Mouse (Mus musculus) intestine, embryonic 14.5 days (tissue): ENCODE data around the gene Prss43. TPM values are rescaled to one million over a fixed set of nuclear protein-coding genes. Genes with fewer than 3 reads are reported as not detected.

Experiments
- ATAC-seq: fragments of 200-750 bp; cut with Nextera tagmentation; replicated peaks from 2 replicates; pipeline ENCODE4 v1.8.0; 2017; ENCODE audit warnings: low read depth, moderate number of reproducible peaks, moderate TSS enrichment, moderate library complexity; ENCODE audit not compliant: low FRiP score, low TSS enrichment
- DNase-seq: peaks from one replicate; pipeline ENCODE4 v3.0.0-alpha.2; 2018; ENCODE audit warnings: low spot score
- H3K27ac ChIP-seq: fragments of 300-500 bp; sonication (generic); 2 replicates; pipeline ENCODE4 v1.5.1; 2014; ENCODE audit warnings: low read depth, mild to moderate bottlenecking, control low read depth
- H3K27me3 ChIP-seq: fragments of 300-500 bp; sonication (generic); replicated peaks from 2 replicates; pipeline ENCODE4 v1.6.1; 2014; ENCODE audit warnings: low read length, control low read depth; ENCODE audit not compliant: control insufficient read depth, insufficient read depth
- H3K36me3 ChIP-seq: fragments of 300-500 bp; sonication (generic); 2 replicates; pipeline ENCODE4 v1.6.1; 2014; ENCODE audit warnings: low read length, control low read depth; ENCODE audit not compliant: control insufficient read depth, insufficient read depth
- H3K4me1 ChIP-seq: fragments of 300-500 bp; sonication (generic); replicated peaks from 2 replicates; pipeline ENCODE4 v1.6.1; 2014; ENCODE audit warnings: low read length, control low read depth, mixed read lengths; ENCODE audit not compliant: control insufficient read depth, insufficient read depth
- H3K4me2 ChIP-seq: fragments of 300-500 bp; sonication (generic); 2 replicates; pipeline ENCODE4 v1.6.1; 2014; ENCODE audit warnings: low read length
- H3K4me3 ChIP-seq: fragments of 300-500 bp; sonication (generic); 2 replicates; pipeline ENCODE4 v1.5.1; 2014; ENCODE audit warnings: low read depth, low read length, control low read depth, mixed read lengths
- H3K9ac ChIP-seq: fragments of 300-500 bp; sonication (generic); 2 replicates; pipeline ENCODE4 v1.6.1; 2014; ENCODE audit warnings: mild to moderate bottlenecking, low read length
- H3K9me3 ChIP-seq: fragments of 300-500 bp; sonication (generic); 2 replicates; pipeline ENCODE4 v1.6.1; 2016; ENCODE audit warnings: low read length, control low read depth; ENCODE audit not compliant: control insufficient read depth
- WGBS: fragments of 180-500 bp; shearing (Covaris S2); extraction: QIAGEN DNeasy Blood & Tissue Kit; methylation state at CpG from one replicate; pipeline ENCODE4 v1.1.7; 2014; 5-methylcytosine and 5-hydroxymethylcytosine counted together
- polyA plus RNA-seq: library from polyadenylated mRNA; unstranded; fragments of >200 nt; fragmentation: Nextera tagmentation; extraction: Ambion mirVana; gene quantifications from 2 replicates; pipeline ENCODE4 v1.2.1, GENCODE M21; 2014

Prss43 gene
- not detected in 2 replicates for polyA plus RNA-seq

- Histone ChIP-seq H3K36me3 (no peaks in the 10 kb centered on the region), H3K9ac (no peak within 1 kb of the TSS), H3K27ac (no peak within 1 kb of the TSS), H3K4me1 (no peaks in the 10 kb centered on the region), H3K9me3 (no peaks in the 10 kb centered on the region), H3K4me3 (no peak within 1 kb of the TSS), H3K27me3 (no peaks in the 10 kb centered on the region), H3K4me2 (no peak within 1 kb of the TSS)
- DNase-seq (no peak), ATAC-seq (no peak)
- 84% methylated on average over 3 of the region's 3 CpGs for WGBS
Observed at GRCm38 (mm10) chr9:110826390-110826789, at the start of gene Prss43. Prss43 (plus strand) TSS chr9:110826690.

GRCm38 (mm10) chr9:110778100-110778499 lies 48.4 kb upstream of the Prss43 start:
- Histone ChIP-seq H3K27ac (no peak overlapping the region), H3K36me3 (no peaks in the 10 kb centered on the region), H3K4me3 (no peak overlapping the region), H3K27me3 (no peaks in the 10 kb centered on the region), H3K9me3 (no peaks in the 10 kb centered on the region), H3K4me2 (no peak overlapping the region), H3K4me1 (peaks cover 6% of the 10 kb centered on the region), H3K9ac (no peak overlapping the region)
- no peak for ATAC-seq
- WGBS, result 74% methylated on average over 1 of the region's 1 CpGs
- DNase-seq, result no peak

- Histone ChIP-seq H3K36me3 (no peaks in the 10 kb centered on the region), H3K9me3 (no peaks in the 10 kb centered on the region), H3K4me3 (no peak overlapping the region), H3K9ac (no peak overlapping the region), H3K27ac (no peak overlapping the region), H3K27me3 (no peaks in the 10 kb centered on the region), H3K4me1 (peaks cover 6% of the 10 kb centered on the region), H3K4me2 (no peak overlapping the region)
- ATAC-seq (no peak), DNase-seq (no peak)
- WGBS, result 77% methylated on average over 7 of the region's 7 CpGs
Observed at GRCm38 (mm10) chr9:110778559-110778958, 47.9 kb upstream of the Prss43 start.

- H3K36me3 ChIP-seq, result no peaks in the 10 kb centered on the region
- DNase-seq (no peak), ATAC-seq (no peak)
- H3K4me2 ChIP-seq, result no peak overlapping the region
- no peak overlapping the region for H3K27ac ChIP-seq
- H3K9ac ChIP-seq, result no peak overlapping the region
- peaks cover 6% of the 10 kb centered on the region for H3K4me1 ChIP-seq
- H3K27me3 ChIP-seq, result no peaks in the 10 kb centered on the region
- WGBS, result 59% methylated on average over 5 of the region's 5 CpGs
- H3K9me3 ChIP-seq, result no peaks in the 10 kb centered on the region
- H3K4me3 ChIP-seq, result no peak overlapping the region
Observed at GRCm38 (mm10) chr9:110779242-110779913, 47.1 kb upstream of the Prss43 start.

- H3K4me3 ChIP-seq, result peak overlapping the region; percentile 49
- DNase-seq (peak; percentile 99), ATAC-seq (peak; percentile 94)
- H3K9me3 ChIP-seq, result no peaks in the 10 kb centered on the region
- peak overlapping the region; percentile 77 for H3K4me2 ChIP-seq
- under 1% methylated on average over 43 of the region's 43 CpGs for WGBS
- H3K27me3 ChIP-seq, result no peaks in the 10 kb centered on the region
- H3K4me1 ChIP-seq, result peaks cover 6% of the 10 kb centered on the region
- peak overlapping the region; percentile 51; the same call in 1 of the 2 replicates for H3K27ac ChIP-seq
- H3K36me3 ChIP-seq, result no peaks in the 10 kb centered on the region
- peak overlapping the region; percentile 60 for H3K9ac ChIP-seq
Observed at GRCm38 (mm10) chr9:110781256-110781721, 45.2 kb upstream of the Prss43 start.

DNA sequence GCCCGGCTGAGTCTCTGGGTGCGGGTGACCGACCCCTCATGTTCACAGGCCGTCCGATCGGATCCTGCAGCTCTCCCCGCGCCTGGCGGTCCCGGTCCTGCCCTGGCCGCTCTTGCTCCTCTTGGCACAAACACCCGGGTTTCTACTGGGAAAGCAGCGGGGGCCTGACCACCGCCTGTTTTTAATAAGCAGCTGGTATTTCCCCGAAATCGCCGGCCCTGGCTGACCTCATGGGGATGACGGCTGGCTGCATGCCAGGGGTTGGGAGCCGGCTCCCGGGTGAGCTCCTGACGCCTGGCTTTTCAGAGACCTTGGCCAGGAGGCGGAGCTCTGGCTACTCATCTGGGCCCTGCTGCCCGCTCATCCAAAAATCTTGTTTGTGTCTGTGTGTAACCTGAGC lies 44.8 kb upstream of the Prss43 start:
- no peaks in the 10 kb centered on the region for H3K36me3 ChIP-seq
- peak overlapping the region; percentile 60 for H3K9ac ChIP-seq
- ATAC-seq (peak; percentile 71), DNase-seq (no peak)
- peak overlapping the region; percentile 51; the same call in 1 of the 2 replicates for H3K27ac ChIP-seq
- H3K4me3 ChIP-seq, result peak overlapping the region; percentile 49
- 1% methylated on average over 23 of the region's 23 CpGs for WGBS
- no peaks in the 10 kb centered on the region for H3K9me3 ChIP-seq
- H3K27me3 ChIP-seq, result no peaks in the 10 kb centered on the region
- H3K4me1 ChIP-seq, result peaks cover 6% of the 10 kb centered on the region
- H3K4me2 ChIP-seq, result peak overlapping the region; percentile 77

GRCm38 (mm10) chr9:110783611-110784010 lies 42.9 kb upstream of the Prss43 start:
- H3K4me2 ChIP-seq, result no peak overlapping the region
- H3K4me1 ChIP-seq, result peaks cover 6% of the 10 kb centered on the region
- no peak overlapping the region for H3K4me3 ChIP-seq
- no peaks in the 10 kb centered on the region for H3K36me3 ChIP-seq
- DNase-seq (no peak), ATAC-seq (no peak)
- H3K9me3 ChIP-seq, result no peaks in the 10 kb centered on the region; the same call in 1 of the 2 replicates
- no peak overlapping the region for H3K27ac ChIP-seq
- 20% methylated on average over 1 of the region's 1 CpGs for WGBS
- no peak overlapping the region for H3K9ac ChIP-seq
- no peaks in the 10 kb centered on the region for H3K27me3 ChIP-seq

- Histone ChIP-seq H3K27me3 (no peaks in the 10 kb centered on the region), H3K9me3 (no peaks in the 10 kb centered on the region; the same call in 1 of the 2 replicates), H3K4me3 (no peak overlapping the region), H3K36me3 (no peaks in the 10 kb centered on the region), H3K4me2 (no peak overlapping the region), H3K9ac (no peak overlapping the region), H3K27ac (no peak overlapping the region), H3K4me1 (no peaks in the 10 kb centered on the region)
- DNase-seq (no peak), ATAC-seq (no peak)
- 93% methylated on average over 3 of the region's 3 CpGs for WGBS
Observed at GRCm38 (mm10) chr9:110788169-110788568, 38.3 kb upstream of the Prss43 start.

- Histone ChIP-seq H3K9me3 (no peaks in the 10 kb centered on the region; the same call in 1 of the 2 replicates), H3K4me2 (no peak overlapping the region), H3K36me3 (no peaks in the 10 kb centered on the region), H3K9ac (no peak overlapping the region), H3K27me3 (no peaks in the 10 kb centered on the region), H3K4me1 (no peaks in the 10 kb centered on the region), H3K4me3 (no peak overlapping the region), H3K27ac (no peak overlapping the region)
- 76% methylated on average over 4 of the region's 4 CpGs for WGBS
- DNase-seq (no peak), ATAC-seq (no peak)
Observed at GRCm38 (mm10) chr9:110790462-110790861, 36.0 kb upstream of the Prss43 start.
